Mouse (Mus musculus) myocyte (in vitro differentiated cells): ENCODE results near the gene Arhgef17. TPM values are rescaled to one million over a fixed set of nuclear protein-coding genes. Genes with fewer than 3 reads are reported as not detected.

Source experiments
- H3K27me3 ChIP-seq: one replicate; pipeline ENCODE4 v1.6.1; 2011; ENCODE audit not compliant: control insufficient read depth, insufficient read depth, insufficient read length
- H3K36me3 ChIP-seq: one replicate; pipeline ENCODE4 v1.6.1; 2011; ENCODE audit not compliant: control insufficient read depth, insufficient read depth
- H3K4me2 ChIP-seq: one replicate; pipeline ENCODE4 v1.6.1; 2011; ENCODE audit warnings: low read depth, control low read depth
- H3K4me3 ChIP-seq: one replicate; pipeline ENCODE4 v1.5.1; 2011; ENCODE audit warnings: mild to moderate bottlenecking, control low read depth, moderate library complexity
- H3K79me2 ChIP-seq: one replicate; pipeline ENCODE4 v1.6.1; 2011; ENCODE audit not compliant: control insufficient read depth, insufficient read depth
- H3ac ChIP-seq: one replicate; pipeline ENCODE4 v1.6.1; 2011; ENCODE audit not compliant: control insufficient read depth, insufficient read length
- CEBPB ChIP-seq: IDR thresholded peaks from 2 replicates; pipeline ENCODE4 v1.6.1; 2011; ENCODE audit warnings: mild to moderate bottlenecking, moderate library complexity; ENCODE audit not compliant: poor library complexity, insufficient read depth, severe bottlenecking
- E2F4 ChIP-seq: IDR thresholded peaks from one replicate; pipeline ENCODE4 v1.6.1; 2011; ENCODE audit warnings: mild to moderate bottlenecking, control low read depth, moderate library complexity; ENCODE audit not compliant: insufficient read depth
- MAX ChIP-seq: IDR thresholded peaks from one replicate; pipeline ENCODE4 v1.6.1; 2011; ENCODE audit warnings: low read depth, mild to moderate bottlenecking, control low read depth
- MYOD1 ChIP-seq, 3 experiments: IDR thresholded peaks; one replicate each; pipeline ENCODE4 v1.6.1; 2011; ENCODE audit warnings: control low read depth in 2 of 3, low read depth in 2 of 3, mild to moderate bottlenecking in 2 of 3, moderate library complexity in 1 of 3; ENCODE audit not compliant: insufficient read length in 2 of 3, control insufficient read depth in 1 of 3
- MYOG ChIP-seq, 3 experiments: IDR thresholded peaks; one replicate each; pipeline ENCODE4 v1.6.1; 2011; ENCODE audit warnings: control low read depth in 2 of 3, low read depth in 2 of 3, mild to moderate bottlenecking in 2 of 3; ENCODE audit not compliant: insufficient read length in 2 of 3, control insufficient read depth in 1 of 3, insufficient read depth in 1 of 3
- POLR2A ChIP-seq: IDR thresholded peaks from one replicate; pipeline ENCODE4 v1.6.1; 2011; ENCODE audit warnings: low read depth, mild to moderate bottlenecking, control low read depth, moderate library complexity; ENCODE audit not compliant: insufficient read length
- POLR2AphosphoS2 ChIP-seq: IDR thresholded peaks from one replicate; pipeline ENCODE4 v1.6.1; 2011; ENCODE audit warnings: low read depth, control low read depth; ENCODE audit not compliant: insufficient read length
- REST ChIP-seq: IDR thresholded peaks from one replicate; pipeline ENCODE4 v1.6.1; 2011; ENCODE audit warnings: mild to moderate bottlenecking, control low read depth, moderate library complexity; ENCODE audit not compliant: insufficient read depth, insufficient read length
- SRF ChIP-seq: IDR thresholded peaks from one replicate; pipeline ENCODE4 v1.6.1; 2011; ENCODE audit warnings: low read depth; ENCODE audit not compliant: control insufficient read depth, insufficient read length
- TCF12 ChIP-seq: IDR thresholded peaks from one replicate; pipeline ENCODE4 v1.6.1; 2011; ENCODE audit warnings: mild to moderate bottlenecking, control low read depth; ENCODE audit not compliant: poor library complexity, insufficient read depth, severe bottlenecking
- TCF3 ChIP-seq: IDR thresholded peaks from one replicate; pipeline ENCODE4 v1.6.1; 2011; ENCODE audit warnings: low read depth, control low read depth; ENCODE audit not compliant: insufficient read length
- USF1 ChIP-seq: IDR thresholded peaks from one replicate; pipeline ENCODE4 v1.6.1; 2011; ENCODE audit warnings: low read depth, mild to moderate bottlenecking, control low read depth, moderate library complexity
- polyA plus RNA-seq: library from polyadenylated mRNA; unstranded; fragments of >200 nt; fragmentation: generic; extraction: Trizol; gene quantifications from one replicate; pipeline ENCODE4 v1.2.1, GENCODE M21; 2012; ENCODE audit warnings: missing spikeins

The Arhgef17 gene
- polyA plus RNA-seq, 1 experiment: 24.7 TPM

- no peaks in the 10 kb centered on the region for H3K27me3 ChIP-seq
Observed at GRCm38 (mm10) chr7:100844385-100845025, 87.4 kb downstream of the Arhgef17 start.

GRCm38 (mm10) chr7:100843866-100844265 lies 88.0 kb downstream of the Arhgef17 start:
- TF ChIP-seq POLR2A: no peak
- TF ChIP-seq MYOG (IDR thresholded peaks at IDR 0.05; ENCODE audit: control insufficient read depth in 1 of 3, insufficient read depth in 1 of 3, insufficient read length in 2 of 3, low read depth in 2 of 3): no peak
- TF ChIP-seq E2F4: no peak
- TF ChIP-seq MAX: no peak
- no peak for TF ChIP-seq USF1
- no peak for TF ChIP-seq MYOD1 (IDR thresholded peaks at IDR 0.05; ENCODE audit: control insufficient read depth in 1 of 3, insufficient read length in 2 of 3, low read depth in 2 of 3)
- TF ChIP-seq CEBPB: no peak
- no peak for TF ChIP-seq REST
- TF ChIP-seq TCF3: no peak
- no peak for TF ChIP-seq TCF12
- no peak for TF ChIP-seq SRF
- H3K79me2 ChIP-seq: no peaks in the 10 kb centered on the region
- H3K36me3 ChIP-seq: no peaks in the 10 kb centered on the region
- no peak overlapping the region for H3K4me2 ChIP-seq
- no peak overlapping the region for H3K4me3 ChIP-seq
- H3K27me3 ChIP-seq: no peaks in the 10 kb centered on the region
- no peak overlapping the region for H3ac ChIP-seq

More at GRCm38 (mm10) chr7:100844385-100845025, 87.4 kb downstream of the Arhgef17 start:
- H3K36me3 ChIP-seq: no peaks in the 10 kb centered on the region
- H3ac ChIP-seq: no peak overlapping the region
- H3K4me2 ChIP-seq: no peak overlapping the region
- H3K4me3 ChIP-seq: no peak overlapping the region
- TF ChIP-seq REST (no peak), SRF (no peak), MAX (no peak), POLR2A (no peak), MYOD1 (IDR thresholded peaks at IDR 0.05; ENCODE audit: control insufficient read depth in 1 of 3, insufficient read length in 2 of 3, low read depth in 2 of 3) (no peak), MYOG (IDR thresholded peaks at IDR 0.05; ENCODE audit: control insufficient read depth in 1 of 3, insufficient read depth in 1 of 3, insufficient read length in 2 of 3, low read depth in 2 of 3) (no peak), E2F4 (no peak), CEBPB (no peak), TCF3 (no peak), USF1 (no peak), TCF12 (no peak)
- no peaks in the 10 kb centered on the region for H3K79me2 ChIP-seq

- H3K36me3 ChIP-seq: no peaks in the 10 kb centered on the region
- no peak overlapping the region for H3K4me2 ChIP-seq
- no peaks in the 10 kb centered on the region for H3K79me2 ChIP-seq
- no peak overlapping the region for H3ac ChIP-seq
- TF ChIP-seq CEBPB: no peak
- H3K27me3 ChIP-seq: no peaks in the 10 kb centered on the region
- no peak overlapping the region for H3K4me3 ChIP-seq
Observed at GRCm38 (mm10) chr7:100842175-100842574, 89.7 kb downstream of the Arhgef17 start.

GRCm38 (mm10) chr7:100841608-100842007 lies 90.3 kb downstream of the Arhgef17 start:
- Histone ChIP-seq H3ac (no peak overlapping the region), H3K4me2 (no peak overlapping the region), H3K4me3 (no peak overlapping the region), H3K27me3 (no peaks in the 10 kb centered on the region), H3K36me3 (no peaks in the 10 kb centered on the region), H3K79me2 (no peaks in the 10 kb centered on the region)
- TF ChIP-seq MAX: no peak
- no peak for TF ChIP-seq CEBPB
- no peak for TF ChIP-seq REST
- TF ChIP-seq TCF12: no peak
- no peak for TF ChIP-seq POLR2AphosphoS2
- TF ChIP-seq POLR2A: no peak
- no peak for TF ChIP-seq MYOG (IDR thresholded peaks at IDR 0.05; ENCODE audit: control insufficient read depth in 1 of 3, insufficient read depth in 1 of 3, insufficient read length in 2 of 3, low read depth in 2 of 3)
- no peak for TF ChIP-seq USF1
- no peak for TF ChIP-seq E2F4
- TF ChIP-seq TCF3: no peak
- no peak for TF ChIP-seq SRF
- TF ChIP-seq MYOD1 (IDR thresholded peaks at IDR 0.05; ENCODE audit: control insufficient read depth in 1 of 3, insufficient read length in 2 of 3, low read depth in 2 of 3): no peak

GRCm38 (mm10) chr7:100840906-100841305 lies 91.0 kb downstream of the Arhgef17 start:
- H3K36me3 ChIP-seq: no peaks in the 10 kb centered on the region
- H3K27me3 ChIP-seq: no peaks in the 10 kb centered on the region
- H3ac ChIP-seq: no peak overlapping the region
- H3K4me2 ChIP-seq: no peak overlapping the region
- no peak overlapping the region for H3K4me3 ChIP-seq
- TF ChIP-seq SRF (no peak), MYOG (IDR thresholded peaks at IDR 0.05; ENCODE audit: control insufficient read depth in 1 of 3, insufficient read depth in 1 of 3, insufficient read length in 2 of 3, low read depth in 2 of 3) (no peak), CEBPB (no peak), TCF12 (no peak), POLR2A (no peak), USF1 (no peak), MAX (no peak), TCF3 (no peak), E2F4 (no peak), REST (no peak), MYOD1 (IDR thresholded peaks at IDR 0.05; ENCODE audit: control insufficient read depth in 1 of 3, insufficient read length in 2 of 3, low read depth in 2 of 3) (no peak)
- no peaks in the 10 kb centered on the region for H3K79me2 ChIP-seq
